Mouse (Mus musculus): Measurements from ENCODE around the gene Otx1. TPM values are rescaled to one million over a fixed set of nuclear protein-coding genes. Genes with fewer than 3 reads are reported as not detected.

Otx1 gene
- polyA plus RNA-seq, 1 experiment = 0.84 TPM

GRCm38 (mm10) chr11:21996661-21997560 is 5.8 kb downstream of the Otx1 start:
- H3K4me3 ChIP-seq (ENCODE audit: insufficient read depth, poor library complexity, severe bottlenecking) = no peak overlapping the region
- no peaks in the 10 kb centered on the region for H3K79me3 ChIP-seq (ENCODE audit: low read depth)
- TF ChIP-seq MYOD1 (IDR thresholded peaks at IDR 0.05; ENCODE audit: control insufficient read depth, insufficient read length, low read depth) (no peak), MYOG (IDR thresholded peaks at IDR 0.05; ENCODE audit: control insufficient read depth, extremely low read depth, insufficient read length) (no peak), USF1 (IDR thresholded peaks at IDR 0.05; ENCODE audit: low read depth) (no peak), CTCF (IDR thresholded peaks at IDR 0.05; ENCODE audit: control insufficient read depth, insufficient read depth, insufficient read length) (no peak), CEBPB (IDR thresholded peaks at IDR 0.05; ENCODE audit: low read depth) (no peak), MAX (IDR thresholded peaks at IDR 0.05) (no peak), FOSL1 (IDR thresholded peaks at IDR 0.05; ENCODE audit: insufficient read depth, low read length, poor library complexity, severe bottlenecking) (no peak)
- H3K79me2 ChIP-seq (ENCODE audit: control insufficient read depth, insufficient read depth) = no peaks in the 10 kb centered on the region
- no peaks in the 10 kb centered on the region for H3K36me3 ChIP-seq (ENCODE audit: control insufficient read depth, insufficient read depth)
- H3ac ChIP-seq (ENCODE audit: control insufficient read depth, insufficient read length, low read depth) = no peak overlapping the region
- H3K27me3 ChIP-seq (ENCODE audit: control insufficient read depth, insufficient read depth, insufficient read length) = no peaks in the 10 kb centered on the region

- no peaks in the 10 kb centered on the region for H3K79me2 ChIP-seq (ENCODE audit: control insufficient read depth, insufficient read depth)
- no peaks in the 10 kb centered on the region for H3K27me3 ChIP-seq (ENCODE audit: control insufficient read depth, insufficient read depth, insufficient read length)
- H3K4me3 ChIP-seq (ENCODE audit: insufficient read depth, poor library complexity, severe bottlenecking) = no peak overlapping the region
- no peaks in the 10 kb centered on the region for H3K36me3 ChIP-seq (ENCODE audit: control insufficient read depth, insufficient read depth)
- no peak overlapping the region for H3ac ChIP-seq (ENCODE audit: control insufficient read depth, insufficient read length, low read depth)
- no peak for TF ChIP-seq CEBPB (IDR thresholded peaks at IDR 0.05; ENCODE audit: low read depth)
- no peak for TF ChIP-seq CTCF (IDR thresholded peaks at IDR 0.05; ENCODE audit: control insufficient read depth, insufficient read depth, insufficient read length)
- no peak for TF ChIP-seq MYOG (IDR thresholded peaks at IDR 0.05; ENCODE audit: control insufficient read depth, extremely low read depth, insufficient read length)
- no peak for TF ChIP-seq MAX (IDR thresholded peaks at IDR 0.05)
- no peak for TF ChIP-seq FOSL1 (IDR thresholded peaks at IDR 0.05; ENCODE audit: insufficient read depth, low read length, poor library complexity, severe bottlenecking)
- no peak for TF ChIP-seq USF1 (IDR thresholded peaks at IDR 0.05; ENCODE audit: low read depth)
- no peak for TF ChIP-seq MYOD1 (IDR thresholded peaks at IDR 0.05; ENCODE audit: control insufficient read depth, insufficient read length, low read depth)
- H3K79me3 ChIP-seq (ENCODE audit: low read depth) = no peaks in the 10 kb centered on the region
Observed at GRCm38 (mm10) chr11:21996325-21996647, 6.4 kb downstream of the Otx1 start.

GRCm38 (mm10) chr11:21995534-21996324 is 7.0 kb downstream of the Otx1 start:
- no peaks in the 10 kb centered on the region for H3K79me2 ChIP-seq (ENCODE audit: control insufficient read depth, insufficient read depth)
- no peaks in the 10 kb centered on the region for H3K36me3 ChIP-seq (ENCODE audit: control insufficient read depth, insufficient read depth)
- no peak overlapping the region for H3K4me3 ChIP-seq (ENCODE audit: insufficient read depth, poor library complexity, severe bottlenecking)
- H3K27me3 ChIP-seq (ENCODE audit: control insufficient read depth, insufficient read depth, insufficient read length) = no peaks in the 10 kb centered on the region
- no peaks in the 10 kb centered on the region for H3K79me3 ChIP-seq (ENCODE audit: low read depth)
- TF ChIP-seq MYOG (IDR thresholded peaks at IDR 0.05; ENCODE audit: control insufficient read depth, extremely low read depth, insufficient read length) (no peak), FOSL1 (IDR thresholded peaks at IDR 0.05; ENCODE audit: insufficient read depth, low read length, poor library complexity, severe bottlenecking) (no peak), CTCF (IDR thresholded peaks at IDR 0.05; ENCODE audit: control insufficient read depth, insufficient read depth, insufficient read length) (no peak), USF1 (IDR thresholded peaks at IDR 0.05; ENCODE audit: low read depth) (no peak), MYOD1 (IDR thresholded peaks at IDR 0.05; ENCODE audit: control insufficient read depth, insufficient read length, low read depth) (no peak)
- no peak overlapping the region for H3ac ChIP-seq (ENCODE audit: control insufficient read depth, insufficient read length, low read depth)

- Histone ChIP-seq H3K79me3 (ENCODE audit: low read depth) (no peaks in the 10 kb centered on the region), H3K4me3 (ENCODE audit: insufficient read depth, poor library complexity, severe bottlenecking) (no peak overlapping the region), H3K36me3 (ENCODE audit: control insufficient read depth, insufficient read depth) (no peaks in the 10 kb centered on the region), H3ac (ENCODE audit: control insufficient read depth, insufficient read length, low read depth) (no peak overlapping the region), H3K79me2 (ENCODE audit: control insufficient read depth, insufficient read depth) (no peaks in the 10 kb centered on the region), H3K27me3 (ENCODE audit: control insufficient read depth, insufficient read depth, insufficient read length) (peaks cover 3% of the 10 kb centered on the region)
- TF ChIP-seq FOSL1 (IDR thresholded peaks at IDR 0.05; ENCODE audit: insufficient read depth, low read length, poor library complexity, severe bottlenecking) (no peak), MYOG (IDR thresholded peaks at IDR 0.05; ENCODE audit: control insufficient read depth, extremely low read depth, insufficient read length) (no peak), CTCF (IDR thresholded peaks at IDR 0.05; ENCODE audit: control insufficient read depth, insufficient read depth, insufficient read length) (no peak), MYOD1 (IDR thresholded peaks at IDR 0.05; ENCODE audit: control insufficient read depth, insufficient read length, low read depth) (no peak), USF1 (IDR thresholded peaks at IDR 0.05; ENCODE audit: low read depth) (no peak), CEBPB (IDR thresholded peaks at IDR 0.05; ENCODE audit: low read depth) (no peak)
Observed at GRCm38 (mm10) chr11:21994377-21995370, 8.0 kb downstream of the Otx1 start.
